Mouse (Mus musculus): ENCODE results near the gene F2rl2. TPM values are rescaled to one million over a fixed set of nuclear protein-coding genes. Genes with fewer than 3 reads are reported as not detected.

Gene F2rl2
- total and polyA plus RNA-seq, 3 experiments: 0.04 TPM; not detected in 2

DNA sequence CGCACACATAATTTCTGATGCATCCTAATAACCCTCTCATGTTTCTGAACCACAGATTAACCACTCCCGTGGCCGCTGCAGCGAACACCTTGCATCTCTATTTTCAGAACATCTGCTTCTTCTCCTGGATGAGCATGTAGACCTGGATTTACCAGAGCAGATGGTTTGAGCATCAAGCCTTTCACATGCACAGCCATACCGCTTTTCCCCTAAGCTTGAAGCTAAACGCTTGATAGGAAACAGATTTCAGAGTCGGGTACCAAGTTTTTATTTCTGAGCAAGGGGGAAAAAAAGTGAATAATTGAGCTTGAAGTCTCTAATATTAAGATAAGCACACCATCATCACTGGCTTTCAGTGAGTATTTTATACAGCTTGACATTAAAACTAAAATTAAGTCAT, 50.4 kb downstream of the F2rl2 start:
- no peaks in the 10 kb centered on the region; a peak in 1 of 4 replicates for H3K4me1 ChIP-seq (ENCODE audit: control insufficient read depth in 1 of 2, insufficient read depth in 2 of 2, low read length in 2 of 2)
- DNase-seq (ENCODE audit: low read depth, low spot score): no peak
- no peaks in the 10 kb centered on the region; a peak in 1 of 4 replicates for H3K36me3 ChIP-seq (ENCODE audit: control insufficient read depth in 1 of 2, insufficient read depth in 2 of 2, low read length in 2 of 2)
- H3K79me2 ChIP-seq (ENCODE audit: control insufficient read depth, insufficient read depth, low read length, poor library complexity): no peaks in the 10 kb centered on the region
- H3K9me3 ChIP-seq (replicated peaks; ENCODE audit: insufficient read depth, low read length): no peaks in the 10 kb centered on the region
- no peak overlapping the region for H3K27ac ChIP-seq (ENCODE audit: control insufficient read depth, low read depth, low read length)
- TF ChIP-seq RCOR1 (IDR thresholded peaks at IDR 0.05; ENCODE audit: low read depth, low read length): no peak
- TF ChIP-seq USF2 (IDR thresholded peaks at IDR 0.05; ENCODE audit: borderline replicate concordance in 1 of 2, insufficient read depth in 1 of 2, low read depth in 1 of 2, low read length in 2 of 2): no peak
- H3K4me3 ChIP-seq (ENCODE audit: control insufficient read depth in 1 of 2, insufficient read depth in 1 of 2, low read depth in 2 of 2, low read length in 2 of 2): no peak overlapping the region
- H3K27me3 ChIP-seq (ENCODE audit: control insufficient read depth in 1 of 2, insufficient read depth in 2 of 2, low read length in 2 of 2): peaks cover 0 to 2% of the 10 kb centered on the region in 2 experiments; a peak in 2 of 4 replicates
- no peak overlapping the region for H3K9ac ChIP-seq (ENCODE audit: control insufficient read depth, low read depth, low read length, poor library complexity, severe bottlenecking)

DNA sequence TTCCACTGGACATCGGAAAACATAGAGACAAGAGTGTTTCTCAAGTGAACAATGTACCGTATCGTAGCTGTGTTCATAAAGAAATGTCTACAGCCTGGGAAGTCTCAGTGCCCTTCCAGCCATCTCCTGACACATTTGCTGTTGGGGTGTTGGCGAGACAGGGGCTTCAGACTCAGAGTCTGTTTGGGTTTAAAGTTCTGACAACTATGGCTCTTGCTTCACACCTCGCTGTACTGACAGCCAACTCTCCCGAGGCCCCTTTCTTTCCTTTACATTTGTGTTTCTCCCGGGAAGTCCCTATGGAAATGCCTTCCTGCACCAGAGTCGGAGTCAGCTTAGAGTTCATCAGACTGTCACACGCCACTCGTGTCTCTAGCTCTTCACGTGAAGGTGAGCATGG, 50.9 kb downstream of the F2rl2 start:
- TF ChIP-seq POLR2AphosphoS2 (IDR thresholded peaks at IDR 0.05; ENCODE audit: low read length) (no peak), USF2 (IDR thresholded peaks at IDR 0.05; ENCODE audit: borderline replicate concordance in 1 of 2, insufficient read depth in 1 of 2, low read depth in 1 of 2, low read length in 2 of 2) (no peak), NRF1 (IDR thresholded peaks at IDR 0.05; ENCODE audit: insufficient read depth, low read depth, low read length, poor library complexity, severe bottlenecking) (no peak), SIN3A (IDR thresholded peaks at IDR 0.05; ENCODE audit: low read length) (no peak), JUND (IDR thresholded peaks at IDR 0.05; ENCODE audit: low read depth, low read length) (no peak), TCF12 (IDR thresholded peaks at IDR 0.05; ENCODE audit: low read depth, low read length) (no peak), KAT2A (conservative IDR thresholded peaks at IDR 0.05; ENCODE audit: low read depth, low read length) (no peak), GABPA (IDR thresholded peaks at IDR 0.05; ENCODE audit: low read depth, low read length) (no peak), ELF1 (IDR thresholded peaks at IDR 0.05; ENCODE audit: low read depth, low read length) (no peak)
- no peak overlapping the region for H3K27ac ChIP-seq (ENCODE audit: control insufficient read depth, low read depth, low read length)
- no peak for DNase-seq (ENCODE audit: low read depth, low spot score)
- no peaks in the 10 kb centered on the region for H3K79me2 ChIP-seq (ENCODE audit: control insufficient read depth, insufficient read depth, low read length, poor library complexity)
- H3K27me3 ChIP-seq (ENCODE audit: control insufficient read depth in 1 of 2, insufficient read depth in 2 of 2, low read length in 2 of 2): peaks cover 0 to 2% of the 10 kb centered on the region in 2 experiments; a peak in 2 of 4 replicates
- no peak overlapping the region for H3K4me3 ChIP-seq (ENCODE audit: control insufficient read depth in 1 of 2, insufficient read depth in 1 of 2, low read depth in 2 of 2, low read length in 2 of 2)
- H3K4me1 ChIP-seq (ENCODE audit: control insufficient read depth in 1 of 2, insufficient read depth in 2 of 2, low read length in 2 of 2): no peaks in the 10 kb centered on the region; a peak in 1 of 4 replicates
- no peak overlapping the region for H3K9ac ChIP-seq (ENCODE audit: control insufficient read depth, low read depth, low read length, poor library complexity, severe bottlenecking)
- no peaks in the 10 kb centered on the region; a peak in 1 of 4 replicates for H3K36me3 ChIP-seq (ENCODE audit: control insufficient read depth in 1 of 2, insufficient read depth in 2 of 2, low read length in 2 of 2)
- no peaks in the 10 kb centered on the region for H3K9me3 ChIP-seq (replicated peaks; ENCODE audit: insufficient read depth, low read length)

Other genes starting within 250 kb of the F2rl2 start
- not detected in 2 replicates for gene S100z, start 218.1 kb upstream of the F2rl2 start, total RNA-seq (2012; rRNA removed)
- not detected for gene S100z, start 218.1 kb upstream of the F2rl2 start, polyA plus RNA-seq (2012; ENCODE audit: insufficient read depth in 1 of 2, insufficient read length in 2 of 2, low read depth in 1 of 2, low replicate concordance in 2 of 2, missing spikeins in 1 of 2)
- gene F2rl1, start 171.6 kb upstream of the F2rl2 start, total RNA-seq (2012; rRNA removed): not detected in 2 replicates
- gene F2rl1, start 171.6 kb upstream of the F2rl2 start, polyA plus RNA-seq (2012; ENCODE audit: insufficient read depth in 1 of 2, insufficient read length in 2 of 2, low read depth in 1 of 2, low replicate concordance in 2 of 2, missing spikeins in 1 of 2): under 1 TPM in 1 of 2 experiments, not detected in 1; 0.06 TPM
- gene F2r, start 78.4 kb upstream of the F2rl2 start, total RNA-seq (2012; rRNA removed): 18.2 and 19.1 TPM in 2 replicates
- gene F2r, start 78.4 kb upstream of the F2rl2 start, polyA plus RNA-seq (2012; ENCODE audit: insufficient read depth in 1 of 2, insufficient read length in 2 of 2, low read depth in 1 of 2, low replicate concordance in 2 of 2, missing spikeins in 1 of 2): 10 to 100 TPM in 1 of 2 experiments, not detected in 1; 32.7 TPM
- 0.20 and 0.27 TPM in 2 replicates for gene Iqgap2, start 195.1 kb downstream of the F2rl2 start, total RNA-seq (2012; rRNA removed)
- gene Iqgap2, start 195.1 kb downstream of the F2rl2 start, polyA plus RNA-seq (2012; ENCODE audit: insufficient read depth in 1 of 2, insufficient read length in 2 of 2, low read depth in 1 of 2, low replicate concordance in 2 of 2, missing spikeins in 1 of 2): under 1 TPM in 1 of 2 experiments, not detected in 1; 0.32 TPM